Mouse (Mus musculus): ENCODE measurements around the gene Gopc. TPM values are rescaled to one million over a fixed set of nuclear protein-coding genes. Genes with fewer than 3 reads are reported as not detected.

Gene Gopc
- 69.4 TPM for polyA plus RNA-seq (2014; fragmentation: Illumina TruSeq; extraction: RNeasy Lipid Tissue Mini Kit (QIAGEN cat#74804); ENCODE audit: low read depth, low replicate concordance)

GRCm38 (mm10) chr10:52381845-52382591 lies at the start of gene Gopc:
Gene Gopc (minus strand): TSS chr10:52382124.

GRCm38 (mm10) chr10:52417299-52417997 lies 35.5 kb upstream of the Gopc start, which contains the start of gene Nus1:
Gene Nus1 (plus strand): TSS chr10:52417547.

GRCm38 (mm10) chr10:52388922-52389430 lies 7.1 kb upstream of the Gopc start, which contains the start of gene Nepn:
Gene Nepn (plus strand): TSS chr10:52388972.

GRCm38 (mm10) chr10:52358467-52358866 lies 23.5 kb downstream of the Gopc start, which contains the start of gene Gm26741:
Gene Gm26741 (plus strand): TSS chr10:52358767.

Other genes with a start within 250 kb of the Gopc start
- gene Ros1, start 186.9 kb downstream of the Gopc start, polyA plus RNA-seq (2014; fragmentation: Illumina TruSeq; extraction: RNeasy Lipid Tissue Mini Kit (QIAGEN cat#74804); ENCODE audit: low read depth, low replicate concordance) = 0.57 TPM
- 18.4 TPM for gene Dcbld1, start 148.5 kb downstream of the Gopc start, polyA plus RNA-seq (2014; fragmentation: Illumina TruSeq; extraction: RNeasy Lipid Tissue Mini Kit (QIAGEN cat#74804); ENCODE audit: low read depth, low replicate concordance)
- gene Gm26741, start 23.4 kb downstream of the Gopc start, polyA plus RNA-seq (2014; fragmentation: Illumina TruSeq; extraction: RNeasy Lipid Tissue Mini Kit (QIAGEN cat#74804); ENCODE audit: low read depth, low replicate concordance) = not detected
- gene Nepn, start 6.8 kb upstream of the Gopc start, polyA plus RNA-seq (2014; fragmentation: Illumina TruSeq; extraction: RNeasy Lipid Tissue Mini Kit (QIAGEN cat#74804); ENCODE audit: low read depth, low replicate concordance) = 58.3 TPM
- 531 TPM for gene Nus1, start 35.4 kb upstream of the Gopc start, polyA plus RNA-seq (2014; fragmentation: Illumina TruSeq; extraction: RNeasy Lipid Tissue Mini Kit (QIAGEN cat#74804); ENCODE audit: low read depth, low replicate concordance)

All from kidney, adult 10 weeks (tissue).